Mouse (Mus musculus) T-helper 17 cell (primary cell): Measurements from ENCODE around the gene Sfmbt1.

Source experiments
- in situ Hi-C, 2 experiments: fragments of 300-600 bp; cut with MboI, MseI; formaldehyde crosslinking; loops; 1 replicate in 1 of 2; 2 replicates in 1 of 2; pipeline ENCODE4 v1.15.1; 2025; ENCODE audit warnings: high pct_unique_total_duplicates in 2 of 2

Sfmbt1 gene

GRCm38 (mm10) chr14:30870206-30871147 is 155.8 kb downstream of the Sfmbt1 start:
- in situ Hi-C loops, result no loop called here
